ENCODE assay signal across 16 mouse cellular contexts in the genomic region with DNA sequence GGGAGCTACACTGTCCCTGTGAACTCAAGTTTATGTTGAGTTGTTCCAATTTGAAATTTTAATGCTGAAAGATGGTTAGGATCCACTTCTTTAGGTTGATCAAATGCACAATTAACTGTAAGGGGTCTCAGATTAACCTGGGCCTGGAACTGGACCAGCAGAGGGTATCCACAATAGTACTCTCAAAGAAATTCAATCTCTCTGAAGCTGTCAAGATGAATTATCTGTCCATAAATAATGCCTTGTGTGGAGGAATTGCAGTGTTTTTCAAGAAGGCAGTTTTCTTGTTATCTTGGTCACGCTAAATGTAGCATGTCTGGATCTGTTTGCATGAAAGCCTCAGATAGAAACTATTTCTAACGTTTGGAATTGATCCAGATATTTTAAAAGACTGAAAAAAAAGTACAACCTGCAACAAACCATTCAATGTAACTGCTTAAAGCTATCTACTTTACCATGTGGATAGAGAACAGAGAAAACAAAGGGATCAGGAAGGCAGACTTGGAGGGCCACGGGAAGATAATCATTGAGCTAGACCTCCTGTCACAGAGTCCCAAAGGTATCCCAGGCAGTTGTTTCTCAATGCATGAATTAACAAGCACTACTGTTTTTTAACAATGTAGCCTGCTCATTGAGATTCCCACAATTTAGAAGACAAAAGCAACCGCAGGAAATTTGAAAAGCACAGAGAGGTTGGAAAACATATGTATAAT. TPM values are rescaled to one million over a fixed set of nuclear protein-coding genes. Genes with fewer than 3 reads are reported as not detected.
"Had no signal": no experiment of that assay in that cellular context is flagged by ENCODE, and none has a peak within 500 bp of the region (broad histone marks: within the 10 kb centered on the region; RNA-seq: fewer than 3 reads in every experiment).

No protein-coding gene starts in this region.

- H3K27ac ChIP-seq: limb, embryonic 15.5 days; liver, embryonic 12.5 days; stomach, postnatal 0 days had no signal

- H3K27me3 ChIP-seq: limb, embryonic 15.5 days; liver, embryonic 12.5 days had no signal

- H3K4me2 ChIP-seq: limb, embryonic 15.5 days; liver, embryonic 12.5 days; lung, embryonic 14.5 days; midbrain, embryonic 11.5 days had no signal

- H3K4me3 ChIP-seq: limb, embryonic 15.5 days; liver, embryonic 12.5 days had no signal

- H3K4me1 ChIP-seq: limb, embryonic 15.5 days; liver, embryonic 12.5 days had no signal

- H3K9ac ChIP-seq: limb, embryonic 15.5 days; liver, embryonic 12.5 days; lung, embryonic 14.5 days had no signal

- H3K36me3 ChIP-seq: limb, embryonic 15.5 days; liver, embryonic 12.5 days had no signal

- H3K9me3 ChIP-seq: limb, embryonic 15.5 days; liver, embryonic 12.5 days had no signal

- DNase-seq: kidney, postnatal 10 days; layer of hippocampus, adult 9-11 months; layer of hippocampus, postnatal 36 days; lung, embryonic 14.5 days; lung, postnatal 10 days; lung, postnatal 4 days; thymus, postnatal 4 days had no signal

- ATAC-seq: intestine, embryonic 16.5 days; liver, embryonic 12.5 days had no signal

RNA-seq across cellular contexts. Expression of a gene that starts 9.5 kb away (rescaled TPM):
- polyA plus RNA-seq: limb, embryonic 11.5 days; limb, embryonic 15.5 days; liver, embryonic 12.5 days; liver, embryonic 16.5 days; midbrain, embryonic 11.5 days; midbrain, postnatal 0 days; neural tube, embryonic 11.5 days; stomach, postnatal 0 days had no signal
